Mouse (Mus musculus) bone marrow, adult 2 months (tissue): ENCODE measurements around the gene Ip6k1.

Source experiments
- CTCF ChIP-seq: fragments of 200-500 bp; IDR thresholded peaks from 2 replicates; pipeline ENCODE4 v1.5.1; 2011; ENCODE audit warnings: low read length, control low read depth; ENCODE audit not compliant: control insufficient read depth, insufficient read depth
- POLR2A ChIP-seq: fragments of 200-500 bp; IDR thresholded peaks from 2 replicates; pipeline ENCODE4 v1.6.1; 2011; ENCODE audit warnings: low read depth, mild to moderate bottlenecking, control low read depth, low read length, borderline replicate concordance; ENCODE audit not compliant: control insufficient read depth

GRCm38 (mm10) chr9:107957141-107957540, 45.2 kb upstream of the Ip6k1 start:
- TF ChIP-seq CTCF (no peak), POLR2A (no peak)
